Mouse (Mus musculus): ENCODE measurements around the gene Cdk14. TPM values are rescaled to one million over a fixed set of nuclear protein-coding genes. Genes with fewer than 3 reads are reported as not detected.

Gene Cdk14
- total RNA-seq (2023), result 1 to 10 TPM; 4.2 to 5.1 TPM

DNA sequence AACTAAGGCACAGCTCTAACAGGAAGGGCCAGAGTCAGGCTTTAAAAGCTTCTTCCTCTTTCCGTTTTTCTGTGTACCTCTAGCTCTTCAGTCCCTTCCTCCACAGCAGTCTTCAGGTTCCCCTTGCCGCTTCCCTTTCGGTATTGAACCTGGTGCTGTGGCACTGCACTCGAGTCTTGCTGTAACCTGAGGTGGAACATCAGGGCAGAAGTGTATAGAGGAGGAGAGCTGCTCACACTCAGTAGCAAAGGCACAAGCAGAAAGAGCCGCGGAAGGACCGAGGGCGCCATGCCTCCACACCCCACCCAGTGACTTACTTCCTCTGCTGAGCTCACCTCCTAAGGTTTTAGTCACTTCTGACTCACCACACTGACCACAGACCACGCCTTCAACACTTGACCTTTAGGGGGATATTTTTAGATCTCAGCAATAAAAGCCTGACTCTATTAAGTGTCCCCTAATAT, at the start of gene Cdk14:
Cdk14 (minus strand) TSS at position 321 of the 464 bp plus-strand sequence.

GRCm38 (mm10) chr5:4757902-4758301, 662.2 kb downstream of the Cdk14 start, which contains the start of gene Fzd1:
Gene Fzd1, minus strand, starts transcription at chr5:4758035.

Other genes starting within 250 kb of the Cdk14 start
- not detected for gene 1700015F17Rik, start 58.8 kb upstream of the Cdk14 start, total RNA-seq (2023)
- gene Cldn12, start 94.6 kb upstream of the Cdk14 start, total RNA-seq (2023), result 1 to 10 TPM; 2.4 to 3.2 TPM
- 10 to 100 TPM; 10.1 to 12.2 TPM for gene Gtpbp10, start 139.2 kb upstream of the Cdk14 start, total RNA-seq (2023)
- not detected for gene Gm8773, start 153.5 kb upstream of the Cdk14 start, total RNA-seq (2023)
- gene Cfap69, start 243.9 kb upstream of the Cdk14 start, total RNA-seq (2023), result not detected